Mouse (Mus musculus) heart, embryonic 14.5 days (tissue): ENCODE measurements at regions not wholly inside any gene's neighbourhood (a gene's known extent, or its start where the extent isn't known, plus 50 kb on each side); places are given as distances from the start of the nearest gene placed in this dataset.

ENCODE experiments used
- ATAC-seq: fragments of 200-750 bp; cut with Nextera tagmentation; 2 replicates; pipeline ENCODE4 v1.8.0; 2017; ENCODE audit warnings: low read depth, moderate TSS enrichment; ENCODE audit not compliant: insufficient number of reproducible peaks, insufficient read depth, low FRiP score
- H3K27ac ChIP-seq, 2 experiments: fragments of 200-500 bp in 1 of 2; fragments of 300-500 bp in 1 of 2; sonication (generic) in 1 of 2; replicated peaks in 1 of 2; 2 replicates each; pipeline ENCODE4 v1.5.1; 2012 to 2014; ENCODE audit warnings: low read depth in 2 of 2, low read length in 2 of 2, control low read depth in 1 of 2, mild to moderate bottlenecking in 1 of 2, mixed read lengths in 1 of 2; ENCODE audit not compliant: control insufficient read depth in 1 of 2, insufficient read depth in 1 of 2
- H3K27me3 ChIP-seq: fragments of 300-500 bp; sonication (generic); 2 replicates; pipeline ENCODE4 v1.6.1; 2014; ENCODE audit warnings: mild to moderate bottlenecking, low read length, control low read depth; ENCODE audit not compliant: control insufficient read depth, insufficient read depth
- H3K36me3 ChIP-seq: fragments of 300-500 bp; sonication (generic); 2 replicates; pipeline ENCODE4 v1.6.1; 2014; ENCODE audit warnings: mild to moderate bottlenecking, control low read depth, low read length, mixed read lengths; ENCODE audit not compliant: control insufficient read depth, insufficient read depth
- H3K4me1 ChIP-seq, 2 experiments: fragments of 200-500 bp in 1 of 2; fragments of 300-500 bp in 1 of 2; sonication (generic) in 1 of 2; 2 replicates each; pipeline ENCODE4 v1.6.1; 2012 to 2014; ENCODE audit warnings: low read length in 2 of 2, control low read depth in 1 of 2, mixed read lengths in 1 of 2; ENCODE audit not compliant: control insufficient read depth in 2 of 2, insufficient read depth in 2 of 2
- H3K4me2 ChIP-seq: fragments of 300-500 bp; sonication (generic); 2 replicates; pipeline ENCODE4 v1.6.1; 2014; ENCODE audit warnings: mild to moderate bottlenecking, low read length
- H3K4me3 ChIP-seq, 2 experiments: fragments of 200-500 bp in 1 of 2; fragments of 300-500 bp in 1 of 2; sonication (generic) in 1 of 2; 2 replicates each; pipeline ENCODE4 v1.5.1; 2012 to 2014; ENCODE audit warnings: low read length in 2 of 2, mild to moderate bottlenecking in 2 of 2, control low read depth in 1 of 2, low read depth in 1 of 2, moderate library complexity in 1 of 2; ENCODE audit not compliant: control insufficient read depth in 1 of 2, insufficient read depth in 1 of 2
- H3K9ac ChIP-seq: fragments of 300-500 bp; sonication (generic); 2 replicates; pipeline ENCODE4 v1.6.1; 2014; ENCODE audit warnings: mild to moderate bottlenecking, low read length
- H3K9me3 ChIP-seq: fragments of 300-500 bp; sonication (generic); 2 replicates; pipeline ENCODE4 v1.6.1; 2016; ENCODE audit warnings: low read length, control low read depth; ENCODE audit not compliant: control insufficient read depth
- WGBS: fragments of 180-500 bp; shearing (Covaris S2); extraction: QIAGEN DNeasy Blood & Tissue Kit; methylation state at CpG from one replicate; pipeline ENCODE4 v1.1.7; 2014; 5-methylcytosine and 5-hydroxymethylcytosine counted together

DNA sequence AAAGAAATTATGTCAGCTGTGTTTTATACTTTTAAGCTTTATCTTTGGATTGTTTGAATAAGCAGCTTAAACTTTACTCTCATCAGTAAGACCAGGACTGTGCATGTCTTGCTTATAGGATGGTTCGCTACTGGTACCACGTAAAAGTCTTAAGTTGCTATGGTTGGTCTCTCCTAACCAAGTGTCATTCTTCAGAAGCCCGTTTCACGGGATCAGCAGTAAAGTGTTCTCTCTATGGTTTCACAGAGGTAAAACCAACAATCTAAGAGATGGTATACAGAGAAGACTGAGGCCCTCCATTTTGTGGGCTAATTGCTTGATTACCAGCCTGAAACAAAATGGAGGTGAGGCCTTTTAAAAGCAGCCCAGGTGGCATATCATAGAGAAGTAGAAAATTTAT lies 621.4 kb upstream of the Cypt12 start:
- WGBS, result 84% methylated on average over 4 of the region's 4 CpGs
- Histone ChIP-seq H3K4me2 (no peak overlapping the region), H3K4me3 (no peak overlapping the region), H3K27me3 (no peaks in the 10 kb centered on the region), H3K9ac (no peak overlapping the region), H3K36me3 (no peaks in the 10 kb centered on the region), H3K4me1 (no peaks in the 10 kb centered on the region), H3K27ac (no peak overlapping the region), H3K9me3 (no peaks in the 10 kb centered on the region)
- no peak for ATAC-seq

GRCm38 (mm10) chr3:17327706-17328105 lies 620.5 kb upstream of the Cypt12 start:
- Histone ChIP-seq H3K36me3 (no peaks in the 10 kb centered on the region), H3K27ac (no peak overlapping the region), H3K27me3 (no peaks in the 10 kb centered on the region), H3K9me3 (no peaks in the 10 kb centered on the region), H3K4me3 (no peak overlapping the region), H3K4me1 (no peaks in the 10 kb centered on the region), H3K4me2 (no peak overlapping the region), H3K9ac (no peak overlapping the region)
- 91% methylated on average over 4 of the region's 4 CpGs for WGBS
- no peak for ATAC-seq

- H3K9ac ChIP-seq, result no peak overlapping the region
- 63% methylated on average over 4 of the region's 4 CpGs for WGBS
- no peak overlapping the region for H3K4me3 ChIP-seq
- no peaks in the 10 kb centered on the region for H3K27me3 ChIP-seq
- no peak overlapping the region for H3K4me2 ChIP-seq
- H3K9me3 ChIP-seq, result no peaks in the 10 kb centered on the region
- H3K36me3 ChIP-seq, result no peaks in the 10 kb centered on the region
- no peak for ATAC-seq
- H3K4me1 ChIP-seq, result no peaks in the 10 kb centered on the region
- H3K27ac ChIP-seq, result no peak overlapping the region
Observed at GRCm38 (mm10) chr3:17329411-17329810, 618.8 kb upstream of the Cypt12 start.

- Histone ChIP-seq H3K9ac (no peak overlapping the region), H3K27me3 (no peaks in the 10 kb centered on the region), H3K4me1 (no peaks in the 10 kb centered on the region), H3K36me3 (no peaks in the 10 kb centered on the region), H3K27ac (no peak overlapping the region), H3K4me2 (no peak overlapping the region), H3K9me3 (no peaks in the 10 kb centered on the region), H3K4me3 (no peak overlapping the region)
- ATAC-seq, result no peak
- 68% methylated on average over 6 of the region's 6 CpGs for WGBS
Observed at GRCm38 (mm10) chr3:17330429-17331373, 617.5 kb upstream of the Cypt12 start.

DNA sequence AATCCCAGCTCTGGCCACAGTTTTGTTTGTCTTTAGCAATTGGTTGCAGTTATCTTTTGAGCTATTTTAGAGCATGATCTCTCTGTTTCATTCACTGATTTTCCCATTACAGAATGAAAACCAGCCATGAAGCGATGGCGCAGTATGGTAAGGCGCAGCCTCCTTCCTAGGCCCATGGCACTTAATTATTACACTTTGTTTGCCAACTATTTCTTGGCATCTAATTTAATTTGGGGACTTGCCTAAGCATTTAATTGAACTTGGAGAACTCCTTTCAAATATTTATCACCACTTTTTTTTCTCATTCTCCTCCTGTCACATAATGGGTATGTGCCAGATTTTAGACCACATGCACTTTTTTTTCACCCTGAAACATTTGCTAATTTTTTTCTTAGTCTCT lies 588.0 kb upstream of the Cypt12 start:
- 93% methylated on average over 3 of the region's 3 CpGs for WGBS
- no peak for ATAC-seq

More for the DNA sequence above, 588.0 kb upstream of the Cypt12 start:
- H3K27ac ChIP-seq, result no peak overlapping the region
- H3K9me3 ChIP-seq, result no peaks in the 10 kb centered on the region
- no peak overlapping the region for H3K9ac ChIP-seq
- no peaks in the 10 kb centered on the region for H3K27me3 ChIP-seq
- H3K4me3 ChIP-seq, result no peak overlapping the region
- no peaks in the 10 kb centered on the region for H3K4me1 ChIP-seq
- no peaks in the 10 kb centered on the region for H3K36me3 ChIP-seq
- no peak overlapping the region for H3K4me2 ChIP-seq
